Mouse (Mus musculus) heart, embryonic 15.5 days (tissue): ENCODE measurements around the gene Cers5. TPM values are rescaled to one million over a fixed set of nuclear protein-coding genes. Genes with fewer than 3 reads are reported as not detected.

Source experiments
- ATAC-seq: fragments of 200-750 bp; cut with Nextera tagmentation; replicated peaks from 2 replicates; pipeline ENCODE4 v1.8.0; 2017; ENCODE audit warnings: low read depth, moderate TSS enrichment; ENCODE audit not compliant: insufficient number of reproducible peaks, insufficient read depth, low FRiP score
- H3K27ac ChIP-seq: fragments of 300-500 bp; sonication (generic); 2 replicates; pipeline ENCODE4 v1.5.1; 2015; ENCODE audit warnings: mild to moderate bottlenecking, inconsistent platforms
- H3K27me3 ChIP-seq: fragments of 300-500 bp; sonication (generic); 2 replicates; pipeline ENCODE4 v1.6.1; 2015; ENCODE audit warnings: inconsistent platforms
- H3K36me3 ChIP-seq: fragments of 300-500 bp; sonication (generic); 2 replicates; pipeline ENCODE4 v1.6.1; 2015; ENCODE audit warnings: mild to moderate bottlenecking, inconsistent platforms
- H3K4me1 ChIP-seq: fragments of 300-500 bp; sonication (generic); replicated peaks from 2 replicates; pipeline ENCODE4 v1.6.1; 2015; ENCODE audit warnings: inconsistent platforms
- H3K4me2 ChIP-seq: fragments of 300-500 bp; sonication (generic); 2 replicates; pipeline ENCODE4 v1.6.1; 2015; ENCODE audit warnings: inconsistent platforms, mild to moderate bottlenecking, moderate library complexity
- H3K4me3 ChIP-seq: fragments of 300-500 bp; sonication (generic); 2 replicates; pipeline ENCODE4 v1.5.1; 2015; ENCODE audit warnings: mild to moderate bottlenecking, inconsistent platforms
- H3K9ac ChIP-seq: fragments of 300-500 bp; sonication (generic); 2 replicates; pipeline ENCODE4 v1.6.1; 2015; ENCODE audit warnings: mild to moderate bottlenecking, inconsistent platforms
- H3K9me3 ChIP-seq: fragments of 300-500 bp; sonication (generic); replicated peaks from 2 replicates; pipeline ENCODE4 v1.6.1; 2016; ENCODE audit warnings: inconsistent platforms
- WGBS: fragments of 180-500 bp; shearing (Covaris S2); methylation state at CpG from one replicate; pipeline ENCODE4 v1.1.7; 2015; ENCODE audit warnings: mixed read lengths; 5-methylcytosine and 5-hydroxymethylcytosine counted together
- polyA plus RNA-seq: library from polyadenylated mRNA; unstranded; fragments of >200 nt; fragmentation: Nextera tagmentation; extraction: Ambion mirVana; gene quantifications from 2 replicates; pipeline ENCODE4 v1.2.1, GENCODE M21; 2015

Cers5 gene
- polyA plus RNA-seq, 1 experiment from 2014 or later, result 47.6 TPM

DNA sequence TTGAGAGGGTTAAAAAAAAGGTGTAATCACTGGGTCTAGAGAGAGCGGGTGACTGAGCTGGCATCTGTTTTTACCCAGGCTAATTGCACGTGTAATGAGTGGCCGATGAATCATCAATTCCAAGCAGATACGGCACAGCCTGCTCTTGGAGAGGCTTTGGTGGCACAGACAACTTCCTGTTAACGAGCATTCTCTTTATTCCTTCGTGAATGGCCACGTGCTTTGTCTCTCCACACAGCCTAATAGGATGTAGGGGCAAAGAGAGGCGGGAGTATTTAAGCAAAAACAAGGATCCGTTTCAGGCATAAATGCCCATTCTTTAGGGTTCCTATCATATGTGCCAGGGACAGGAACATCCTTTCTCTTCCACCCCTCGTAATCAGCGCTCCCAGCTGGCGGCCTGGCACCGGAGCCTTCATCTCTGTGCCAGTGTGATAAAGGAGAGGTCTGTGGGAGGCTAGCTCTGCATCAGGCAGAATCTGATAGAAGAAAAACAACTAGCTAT is 57.3 kb downstream of the Cers5 start:
- Histone ChIP-seq H3K9ac (no peak overlapping the region), H3K4me1 (peaks cover 45% of the 10 kb centered on the region), H3K4me2 (no peak overlapping the region), H3K27ac (peak overlapping the region; percentile 84; the same call in 1 of the 2 replicates), H3K27me3 (no peaks in the 10 kb centered on the region), H3K9me3 (no peaks in the 10 kb centered on the region), H3K36me3 (peaks cover 33% of the 10 kb centered on the region), H3K4me3 (no peak overlapping the region)
- 71% methylated on average over 13 of the region's 13 CpGs for WGBS
- no peak for ATAC-seq

- Histone ChIP-seq H3K4me1 (peaks cover 47% of the 10 kb centered on the region), H3K9me3 (no peaks in the 10 kb centered on the region), H3K9ac (no peak overlapping the region), H3K36me3 (peaks cover 38% of the 10 kb centered on the region), H3K4me3 (no peak overlapping the region), H3K27me3 (no peaks in the 10 kb centered on the region), H3K4me2 (no peak overlapping the region), H3K27ac (peak overlapping the region; percentile 84)
- 49% methylated on average over 7 of the region's 7 CpGs for WGBS
- ATAC-seq, result no peak
These were observed 57.8 kb downstream of the Cers5 start for GRCm38 (mm10) chr15:99714858-99715257.

- WGBS, result 41% methylated on average over 4 of the region's 4 CpGs
- peak overlapping the region; percentile 84 for H3K27ac ChIP-seq
- H3K9me3 ChIP-seq, result no peaks in the 10 kb centered on the region
- H3K4me3 ChIP-seq, result no peak overlapping the region
- H3K4me2 ChIP-seq, result no peak overlapping the region
- H3K9ac ChIP-seq, result no peak overlapping the region
- no peaks in the 10 kb centered on the region for H3K27me3 ChIP-seq
- peaks cover 45% of the 10 kb centered on the region for H3K36me3 ChIP-seq
- 0 out of 2 replicates have a peak, but pooled peaks have one; percentile 7 for ATAC-seq
- peaks cover 47% of the 10 kb centered on the region for H3K4me1 ChIP-seq
These were observed 58.5 kb downstream of the Cers5 start for GRCm38 (mm10) chr15:99714206-99714605.

- peaks cover 47% of the 10 kb centered on the region for H3K4me1 ChIP-seq
- H3K27ac ChIP-seq, result peak overlapping the region; percentile 84
- 66% methylated on average over 3 of the region's 3 CpGs for WGBS
- H3K27me3 ChIP-seq, result no peaks in the 10 kb centered on the region
- ATAC-seq, result no peak
- H3K9ac ChIP-seq, result peak overlapping the region; percentile 17; the same call in 1 of the 2 replicates
- no peak overlapping the region for H3K4me3 ChIP-seq
- H3K9me3 ChIP-seq, result no peaks in the 10 kb centered on the region
- H3K4me2 ChIP-seq, result no peak overlapping the region
- H3K36me3 ChIP-seq, result peaks cover 51% of the 10 kb centered on the region
These were observed 59.1 kb downstream of the Cers5 start for GRCm38 (mm10) chr15:99713569-99713968.

DNA sequence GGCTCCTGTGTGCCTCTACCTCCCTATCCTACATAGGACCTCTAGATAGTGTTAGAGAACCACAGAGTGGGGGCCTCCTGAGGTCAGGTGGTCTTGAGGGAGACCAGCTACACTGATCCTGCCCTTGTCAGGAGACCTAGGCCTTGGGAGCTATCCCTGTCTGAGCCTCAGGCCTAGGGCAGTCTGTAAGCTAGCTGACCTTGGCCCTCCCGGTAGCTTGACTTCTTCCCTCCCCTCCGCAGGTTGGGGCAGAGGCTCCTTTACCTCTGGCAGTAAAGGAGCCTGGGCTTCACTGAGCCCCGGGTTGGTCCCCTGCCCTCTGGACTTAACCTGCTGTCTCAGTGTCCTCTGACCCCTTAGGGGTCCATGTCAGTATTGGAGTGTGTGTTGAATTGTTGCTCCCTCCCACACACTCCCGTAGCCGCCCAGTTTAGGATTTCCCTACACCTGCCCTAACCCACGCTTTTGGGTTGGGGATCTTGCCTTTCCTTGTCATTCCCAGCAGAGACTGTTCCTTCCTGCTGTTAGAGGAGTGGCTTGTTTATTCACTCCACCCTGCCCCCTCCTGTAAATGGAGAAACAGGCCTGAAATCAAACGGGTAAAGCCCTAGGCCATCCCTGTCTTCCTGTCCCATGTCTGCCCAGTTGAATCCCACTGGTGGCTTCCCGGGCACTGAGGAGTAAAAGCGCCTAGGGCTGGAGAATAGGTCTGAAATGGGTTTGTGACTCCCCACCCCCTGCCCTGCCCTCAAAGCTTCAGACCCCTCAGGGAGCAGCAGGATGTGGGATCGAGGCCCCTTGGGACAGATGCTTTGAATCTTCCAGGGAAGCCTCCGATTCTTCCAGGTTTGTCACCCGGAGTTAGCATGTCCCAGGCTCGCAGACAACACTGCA is 59.8 kb downstream of the Cers5 start:
- no peaks in the 10 kb centered on the region for H3K27me3 ChIP-seq
- 60% methylated on average over 13 of the region's 13 CpGs for WGBS
- peak overlapping the region; percentile 17; the same call in 1 of the 2 replicates for H3K9ac ChIP-seq
- no peak overlapping the region for H3K4me3 ChIP-seq
- peak overlapping the region; percentile 84 for H3K27ac ChIP-seq
- H3K36me3 ChIP-seq, result peaks cover 58% of the 10 kb centered on the region
- no peaks in the 10 kb centered on the region for H3K9me3 ChIP-seq
- no peak for ATAC-seq
- peaks cover 47% of the 10 kb centered on the region for H3K4me1 ChIP-seq
- no peak overlapping the region for H3K4me2 ChIP-seq

- WGBS, result 66% methylated on average over 3 of the region's 3 CpGs
- peaks cover 36% of the 10 kb centered on the region for H3K4me1 ChIP-seq
- H3K9ac ChIP-seq, result no peak overlapping the region
- peaks cover 72% of the 10 kb centered on the region for H3K36me3 ChIP-seq
- no peak for ATAC-seq
- no peaks in the 10 kb centered on the region for H3K9me3 ChIP-seq
- H3K27ac ChIP-seq, result no peak overlapping the region
- H3K27me3 ChIP-seq, result no peaks in the 10 kb centered on the region
- H3K4me3 ChIP-seq, result no peak overlapping the region
- H3K4me2 ChIP-seq, result no peak overlapping the region
These were observed 61.2 kb downstream of the Cers5 start for GRCm38 (mm10) chr15:99711491-99711890.

DNA sequence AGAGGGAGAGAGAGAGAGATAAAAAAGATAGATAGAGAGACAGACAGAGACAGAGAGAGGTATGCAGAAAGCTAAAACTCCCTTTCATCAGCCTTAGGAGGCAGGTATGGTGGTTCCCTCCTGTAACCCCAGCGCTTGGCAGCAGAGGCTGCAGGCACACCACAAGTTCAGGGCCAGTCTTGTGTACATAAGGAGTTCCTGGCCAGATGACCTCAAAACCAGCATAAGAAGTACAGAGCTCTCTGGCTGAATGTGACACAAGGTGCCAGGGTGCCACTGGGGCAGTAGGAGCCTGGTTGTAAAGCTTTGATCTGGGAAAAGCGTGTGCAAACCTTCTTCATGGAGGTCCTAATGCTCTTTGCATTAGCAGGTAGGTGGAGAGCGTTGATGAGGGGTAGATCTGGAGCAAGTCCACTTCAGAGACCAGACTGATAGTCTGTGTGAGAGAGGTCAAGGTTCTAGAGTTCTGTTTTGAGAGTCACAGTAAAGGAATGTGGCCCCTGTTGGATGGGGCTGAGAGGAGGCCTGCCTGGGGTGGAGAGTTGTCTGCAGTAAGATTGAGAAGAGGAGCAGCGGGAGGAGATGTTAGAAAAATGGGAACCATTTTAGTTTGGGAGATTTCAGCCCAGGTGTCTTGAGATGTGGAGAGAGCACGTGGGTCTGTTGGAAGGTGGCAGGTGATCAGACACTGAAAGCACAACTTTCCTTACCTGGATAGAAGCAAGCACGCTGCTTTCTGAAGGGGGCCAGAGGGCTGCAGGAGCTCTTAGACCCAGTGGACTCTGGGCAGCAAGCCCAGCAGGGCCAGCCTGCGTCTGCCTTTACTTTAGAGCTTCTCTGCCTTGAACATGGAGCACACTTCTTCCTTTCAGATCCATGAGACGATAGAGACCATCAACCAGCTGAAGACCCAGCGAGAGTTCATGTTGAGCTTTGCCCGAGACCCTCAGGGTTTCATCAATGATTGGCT is 62.2 kb downstream of the Cers5 start:
- no peak for ATAC-seq
- no peaks in the 10 kb centered on the region for H3K9me3 ChIP-seq
- H3K27ac ChIP-seq, result no peak overlapping the region
- no peak overlapping the region for H3K4me2 ChIP-seq
- no peak overlapping the region for H3K9ac ChIP-seq
- H3K27me3 ChIP-seq, result no peaks in the 10 kb centered on the region
- H3K4me1 ChIP-seq, result peaks cover 33% of the 10 kb centered on the region
- H3K36me3 ChIP-seq, result peaks cover 79% of the 10 kb centered on the region
- WGBS, result 85% methylated on average over 10 of the region's 10 CpGs
- H3K4me3 ChIP-seq, result no peak overlapping the region

- H3K36me3 ChIP-seq, result peaks cover 75% of the 10 kb centered on the region
- no peak for ATAC-seq
- no peaks in the 10 kb centered on the region for H3K9me3 ChIP-seq
- no peak overlapping the region for H3K4me2 ChIP-seq
- H3K9ac ChIP-seq, result no peak overlapping the region
- no peaks in the 10 kb centered on the region for H3K27me3 ChIP-seq
- peaks cover 34% of the 10 kb centered on the region for H3K4me1 ChIP-seq
- 92% methylated on average over 13 of the region's 13 CpGs for WGBS
- no peak overlapping the region for H3K27ac ChIP-seq
- H3K4me3 ChIP-seq, result no peak overlapping the region
These were observed 64.5 kb downstream of the Cers5 start for GRCm38 (mm10) chr15:99708176-99708575.

GRCm38 (mm10) chr15:99705440-99706048 is 67.1 kb downstream of the Cers5 start, which contains the start of gene Gm17349:
Gm17349 (minus strand) TSS chr15:99705490.
- peak within 1 kb of the TSS; percentile 32 for H3K4me3 ChIP-seq
- ATAC-seq, result no peak

GRCm38 (mm10) chr15:99704881-99705280 is 67.8 kb downstream of the Cers5 start:
- no peaks in the 10 kb centered on the region for H3K27me3 ChIP-seq
- H3K4me3 ChIP-seq, result peak overlapping the region; percentile 32
- peaks cover 42% of the 10 kb centered on the region for H3K36me3 ChIP-seq
- 36% methylated on average over 7 of the region's 7 CpGs for WGBS
- peak overlapping the region; percentile 77 for H3K4me2 ChIP-seq
- peak; percentile 52 for ATAC-seq
- H3K27ac ChIP-seq, result peak overlapping the region; percentile 100
- peak overlapping the region; percentile 44 for H3K9ac ChIP-seq
- H3K9me3 ChIP-seq, result no peaks in the 10 kb centered on the region
- H3K4me1 ChIP-seq, result peaks cover 48% of the 10 kb centered on the region

More at GRCm38 (mm10) chr15:99705440-99706048, 67.1 kb downstream of the Cers5 start, which contains the start of gene Gm17349:
- H3K27me3 ChIP-seq, result no peaks in the 10 kb centered on the region
- peak within 1 kb of the TSS; percentile 44 for H3K9ac ChIP-seq
- H3K27ac ChIP-seq, result peak within 1 kb of the TSS; percentile 100
- WGBS, result 68% methylated on average over 11 of the region's 11 CpGs
- peaks cover 49% of the 10 kb centered on the region for H3K36me3 ChIP-seq
- H3K4me1 ChIP-seq, result peaks cover 49% of the 10 kb centered on the region
- H3K9me3 ChIP-seq, result no peaks in the 10 kb centered on the region
- peak within 1 kb of the TSS; percentile 77 for H3K4me2 ChIP-seq
